Mouse (Mus musculus): Measurements from ENCODE around the gene Nr0b2. TPM values are rescaled to one million over a fixed set of nuclear protein-coding genes. Genes with fewer than 3 reads are reported as not detected.

The Nr0b2 gene
- total RNA-seq, 2 experiments from 2014 or later: not detected

DNA sequence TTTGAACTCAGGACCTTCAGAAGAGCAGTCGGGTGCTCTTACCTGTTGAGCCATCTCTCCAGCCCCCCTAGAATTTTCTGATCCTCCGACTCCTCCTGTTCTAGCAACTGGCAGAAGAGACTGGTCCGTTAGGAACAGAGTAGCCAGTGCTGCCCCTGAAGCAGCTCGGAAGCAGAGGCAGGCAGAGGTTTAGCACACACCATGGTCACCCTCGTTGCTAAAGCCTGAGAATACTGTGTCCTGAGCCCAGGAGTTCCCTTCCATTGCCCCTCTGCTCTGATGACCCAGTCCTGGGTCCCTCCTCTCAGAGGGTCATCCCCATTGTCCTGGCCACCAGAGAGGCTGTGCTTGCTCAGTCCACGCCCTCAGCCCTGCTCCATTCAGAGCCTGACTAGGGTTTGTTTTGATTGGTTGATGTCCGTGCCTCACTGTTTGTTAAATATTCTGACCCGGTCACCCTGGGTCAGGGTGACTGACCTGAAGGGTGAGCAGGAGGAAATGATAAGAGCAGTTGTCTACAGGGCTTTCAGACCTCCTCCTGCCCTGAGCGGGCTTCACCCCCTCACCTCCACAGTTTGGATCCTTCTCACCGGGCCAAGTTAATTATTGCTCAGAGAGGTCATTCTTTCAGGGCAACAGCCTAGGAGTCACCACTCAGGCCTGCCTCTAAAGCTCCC lies 4.0 kb downstream of the Nr0b2 start:
- DNase-seq (ENCODE audit: extremely low spot score in 1 of 2, low spot score in 2 of 2): no peak
- intact Hi-C loops (cut with DNase I): no loop called here

DNA sequence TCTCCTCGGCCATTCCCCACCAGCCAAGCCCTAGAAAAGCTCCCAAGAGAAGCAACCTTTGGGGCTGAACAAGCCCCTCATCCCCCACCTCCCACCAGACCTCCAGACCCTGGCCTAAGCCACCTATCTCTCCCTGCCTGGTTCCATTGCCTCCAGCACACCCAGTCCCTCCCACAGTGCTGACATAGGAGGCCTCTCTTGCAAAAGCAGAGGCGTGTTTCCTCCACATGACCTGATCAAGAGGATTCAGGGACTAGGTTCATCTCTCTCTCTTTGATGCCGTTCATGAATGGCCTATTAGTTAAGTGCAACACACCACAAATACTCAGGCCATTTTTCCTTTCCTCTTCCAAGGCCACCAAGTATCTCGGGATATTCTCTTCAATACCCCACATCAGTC lies 6.7 kb downstream of the Nr0b2 start:
- intact Hi-C loops (cut with DNase I): no loop called here

DNA sequence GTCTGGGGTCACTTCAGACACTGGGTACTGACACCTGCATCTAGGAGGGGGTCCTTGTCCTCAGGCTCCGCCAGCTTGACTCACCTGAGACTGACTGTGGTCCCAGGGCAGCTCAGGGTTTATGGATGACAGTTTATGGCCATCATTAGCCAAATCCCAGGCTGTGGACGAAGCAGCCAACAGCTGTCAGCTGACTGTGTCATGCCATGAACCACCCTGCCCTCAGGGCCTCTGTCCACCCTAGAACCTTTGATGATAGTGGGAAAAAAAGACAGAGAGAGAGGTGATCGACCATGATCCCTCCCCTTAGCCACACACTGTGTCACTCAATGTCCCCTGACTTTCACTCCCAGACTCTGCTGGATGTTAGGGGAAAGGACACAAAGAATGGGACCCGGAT lies 8.4 kb downstream of the Nr0b2 start:
- DNase-seq (ENCODE audit: extremely low spot score in 1 of 2, low spot score in 2 of 2): no peak
- intact Hi-C loops (cut with DNase I): no loop called here

More for the DNA sequence above, 6.7 kb downstream of the Nr0b2 start:
- no peak for DNase-seq (ENCODE audit: extremely low spot score in 1 of 2, low spot score in 2 of 2)

DNA sequence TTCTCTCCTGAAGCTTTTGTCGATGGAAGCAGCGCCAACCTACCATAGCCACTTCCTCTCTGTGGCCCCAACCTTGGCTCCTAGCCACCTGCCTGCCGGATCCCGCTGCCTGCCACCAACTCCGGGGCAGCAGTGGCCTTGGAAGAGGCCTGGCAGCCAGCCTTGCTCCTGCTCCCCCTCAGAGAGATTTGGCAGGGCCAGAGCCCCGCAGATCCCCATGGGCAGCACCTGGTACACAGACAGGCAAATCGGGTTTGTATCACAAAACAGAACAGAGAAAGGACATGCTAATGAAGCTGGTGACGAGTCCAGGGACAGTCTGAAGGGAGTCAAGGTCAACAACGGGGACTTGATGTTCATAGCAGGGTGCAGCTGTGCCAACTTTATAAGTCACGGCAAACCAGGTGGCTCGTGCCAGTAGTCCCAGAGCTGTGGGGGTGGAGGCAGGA lies 10.0 kb downstream of the Nr0b2 start:
- intact Hi-C loops (cut with DNase I): no loop called here
- DNase-seq (ENCODE audit: extremely low spot score in 1 of 2, low spot score in 2 of 2): peak in 1 of 2 experiments; percentile 34

DNA sequence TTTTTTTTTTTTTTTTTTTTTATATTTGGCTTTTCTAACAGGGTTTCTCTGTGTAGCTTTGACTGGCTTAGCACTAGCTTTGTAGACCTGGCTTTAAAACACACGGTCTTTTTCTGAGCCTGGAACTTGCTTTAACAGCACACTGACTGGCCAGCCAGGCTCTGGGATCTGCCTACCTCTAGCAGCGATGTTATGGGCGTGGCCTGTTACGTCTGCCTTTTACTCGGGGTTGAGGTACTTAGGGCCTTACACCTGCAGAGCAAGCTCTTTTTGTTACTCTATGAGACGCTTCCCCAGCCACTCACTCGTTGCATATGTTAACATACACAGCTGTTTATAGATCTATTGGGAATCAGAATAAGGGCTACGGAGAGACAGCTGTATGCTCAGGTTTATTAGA lies 14.1 kb downstream of the Nr0b2 start:
- intact Hi-C loops (cut with DNase I): no loop called here
- DNase-seq (ENCODE audit: extremely low spot score in 1 of 2, low spot score in 2 of 2): no peak

DNA sequence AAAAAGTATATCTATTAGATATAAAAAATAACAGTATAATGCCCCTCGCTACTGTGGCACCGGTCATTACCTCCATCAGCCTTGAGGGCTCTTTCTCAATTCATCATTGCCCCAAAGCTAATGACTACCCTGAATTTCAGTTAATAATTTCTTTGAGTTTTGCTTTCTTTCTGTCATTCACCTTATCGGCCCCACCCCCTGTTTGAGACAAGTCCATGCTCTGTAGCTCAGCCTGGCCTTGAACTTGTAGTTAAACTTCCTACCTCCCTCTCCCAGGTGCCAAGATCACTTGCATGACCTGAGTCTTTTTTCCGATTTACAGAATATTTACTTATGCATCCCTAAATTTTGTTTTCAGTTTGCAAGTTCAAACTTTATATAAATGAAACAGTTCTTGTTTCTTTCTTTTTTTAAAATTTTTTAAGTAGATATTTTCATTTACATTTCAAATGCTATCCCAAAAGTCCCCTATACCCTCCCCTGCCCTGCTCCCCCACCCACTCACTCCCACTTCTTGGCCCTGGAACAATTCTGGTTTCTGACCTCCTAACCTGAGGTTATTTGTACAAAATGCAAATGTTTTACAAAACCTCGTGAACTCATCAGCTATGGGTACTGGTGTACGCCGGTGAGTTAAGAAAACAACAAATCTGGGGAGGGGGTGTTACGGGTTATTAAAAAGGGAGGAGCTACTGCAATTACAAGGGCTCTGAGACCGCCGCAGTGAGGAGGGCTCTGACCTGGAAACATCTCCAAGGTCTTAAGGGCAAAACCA lies 16.3 kb downstream of the Nr0b2 start:
- intact Hi-C loops (cut with DNase I): no loop called here
- DNase-seq (ENCODE audit: extremely low spot score in 1 of 2, low spot score in 2 of 2): no peak

DNA sequence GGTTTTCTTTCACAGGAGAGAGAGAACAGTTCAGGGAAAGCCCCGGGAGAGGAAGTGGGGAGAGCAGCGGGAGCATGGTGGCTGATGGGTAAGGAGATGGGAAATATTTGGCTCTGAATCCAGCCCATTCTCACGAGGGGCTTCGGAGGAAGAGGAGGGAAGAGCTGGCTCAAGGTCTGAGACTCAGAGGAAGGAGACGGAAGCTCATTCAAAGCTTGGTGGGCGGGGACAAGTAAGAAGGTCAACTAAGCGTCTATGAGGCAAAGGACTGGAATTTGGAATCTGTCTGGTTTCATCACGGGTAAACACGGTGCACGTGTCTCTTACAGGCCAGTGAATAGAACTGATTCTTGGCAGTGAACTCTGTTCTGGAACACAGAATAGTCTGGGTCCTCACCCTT lies 16.9 kb downstream of the Nr0b2 start:
- intact Hi-C loops (cut with DNase I): no loop called here

DNA sequence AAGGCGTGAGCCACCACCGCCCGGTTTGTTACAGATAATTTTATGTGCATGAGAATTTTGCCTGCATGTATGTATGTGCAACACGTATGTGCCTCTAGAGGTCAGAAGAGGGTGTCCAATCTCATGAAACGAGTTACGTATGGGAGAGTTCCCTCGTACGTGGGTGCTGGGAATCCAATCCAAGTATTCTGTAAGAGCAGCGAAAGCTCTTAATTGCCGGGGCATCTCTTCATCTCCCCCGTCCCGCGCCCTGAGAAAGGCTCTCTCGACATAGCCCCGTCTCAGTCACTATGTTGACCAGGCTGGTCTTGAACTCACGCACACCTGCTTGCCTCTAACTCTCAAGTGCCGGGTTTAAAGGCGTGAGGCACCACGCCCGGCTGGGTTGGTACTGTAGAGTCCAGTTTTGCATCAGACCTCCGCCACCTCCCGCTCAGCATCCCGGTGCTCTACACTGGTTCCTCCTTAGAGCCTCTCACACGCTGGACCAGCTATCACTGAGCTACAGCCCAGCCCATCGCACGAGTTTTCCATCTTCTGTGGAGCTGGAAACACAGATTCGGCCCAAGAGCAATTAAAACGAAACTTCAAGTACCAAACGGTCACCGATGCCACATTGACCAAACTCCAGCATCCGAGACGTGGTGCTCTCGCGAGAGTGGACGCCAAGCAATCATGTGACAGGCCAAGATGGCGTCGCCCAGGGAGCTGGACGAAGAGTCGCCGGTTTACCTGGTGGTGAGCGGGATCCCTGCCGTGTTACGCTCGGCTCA lies 21.1 kb downstream of the Nr0b2 start, which contains the start of gene Gpatch3:
Gpatch3 (plus strand) TSS at position 676 of the 773 bp plus-strand sequence.
- intact Hi-C loops (cut with DNase I): no loop called here
- DNase-seq (ENCODE audit: extremely low spot score in 1 of 2, low spot score in 2 of 2): peak; percentile 91 to 95

More for the DNA sequence above, 16.9 kb downstream of the Nr0b2 start:
- DNase-seq (ENCODE audit: extremely low spot score in 1 of 2, low spot score in 2 of 2): no peak

DNA sequence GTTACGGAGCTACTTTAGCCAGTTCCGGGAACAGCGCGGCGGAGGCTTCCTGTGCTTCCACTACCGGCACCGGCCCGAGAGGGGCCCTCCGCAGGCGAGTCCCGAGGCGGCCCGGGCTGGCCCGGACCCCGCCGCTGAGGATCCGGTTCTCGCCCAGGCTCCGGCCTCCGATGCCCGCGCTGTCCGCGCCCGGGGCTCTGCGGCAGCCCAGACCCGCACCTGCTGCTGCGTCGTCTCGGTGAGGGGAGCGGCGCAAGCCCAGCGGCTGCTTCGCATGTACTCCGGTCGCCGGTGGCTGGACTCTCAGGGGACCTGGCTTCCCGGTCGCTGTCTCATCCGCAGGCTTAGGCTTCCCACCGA lies 21.6 kb downstream of the Nr0b2 start:
- intact Hi-C loops (cut with DNase I): no loop called here
- DNase-seq (ENCODE audit: extremely low spot score in 1 of 2, low spot score in 2 of 2): no peak

DNA sequence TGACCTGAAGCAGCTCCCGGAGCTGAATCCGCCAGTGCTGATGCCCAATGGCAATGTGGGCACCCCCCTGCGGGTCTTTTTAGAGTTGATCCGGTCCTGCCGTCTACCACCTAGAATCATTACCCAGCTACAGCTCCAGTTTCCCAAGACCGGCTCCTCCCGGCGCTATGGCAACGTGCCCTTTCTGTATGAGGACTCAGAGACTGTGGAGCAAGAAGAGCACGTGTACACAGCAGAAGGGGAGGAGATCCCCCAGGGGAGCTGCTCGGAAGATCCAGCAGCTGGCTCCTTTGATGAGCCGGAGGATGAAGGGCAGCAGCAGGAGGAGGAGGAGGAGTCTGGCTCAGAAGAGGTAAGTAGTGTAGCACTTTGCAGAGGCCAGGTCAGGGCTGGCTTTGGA lies 24.8 kb downstream of the Nr0b2 start:
- DNase-seq (ENCODE audit: extremely low spot score in 1 of 2, low spot score in 2 of 2): no peak
- intact Hi-C loops (cut with DNase I): no loop called here

DNA sequence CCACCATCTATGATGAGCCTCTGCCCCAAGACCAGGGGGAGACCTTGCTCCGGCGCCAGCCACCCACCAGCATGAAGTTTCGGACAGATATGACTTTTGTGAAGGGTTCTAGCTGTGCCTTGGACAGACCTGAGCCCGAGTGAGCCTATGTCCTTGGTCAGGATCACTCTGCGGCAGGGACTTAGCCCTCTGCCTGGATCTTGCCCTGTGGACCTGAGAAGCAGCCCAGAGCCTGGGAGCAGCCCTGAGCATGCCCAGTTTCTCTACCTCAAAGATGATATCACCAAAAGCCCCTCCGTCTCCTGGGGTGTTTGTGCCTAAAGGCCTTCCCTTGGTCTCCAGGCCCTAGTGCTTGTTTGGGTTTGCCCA lies 30.5 kb downstream of the Nr0b2 start:
- no peak for DNase-seq (ENCODE audit: extremely low spot score in 1 of 2, low spot score in 2 of 2)
- intact Hi-C loops (cut with DNase I): no loop called here

DNA sequence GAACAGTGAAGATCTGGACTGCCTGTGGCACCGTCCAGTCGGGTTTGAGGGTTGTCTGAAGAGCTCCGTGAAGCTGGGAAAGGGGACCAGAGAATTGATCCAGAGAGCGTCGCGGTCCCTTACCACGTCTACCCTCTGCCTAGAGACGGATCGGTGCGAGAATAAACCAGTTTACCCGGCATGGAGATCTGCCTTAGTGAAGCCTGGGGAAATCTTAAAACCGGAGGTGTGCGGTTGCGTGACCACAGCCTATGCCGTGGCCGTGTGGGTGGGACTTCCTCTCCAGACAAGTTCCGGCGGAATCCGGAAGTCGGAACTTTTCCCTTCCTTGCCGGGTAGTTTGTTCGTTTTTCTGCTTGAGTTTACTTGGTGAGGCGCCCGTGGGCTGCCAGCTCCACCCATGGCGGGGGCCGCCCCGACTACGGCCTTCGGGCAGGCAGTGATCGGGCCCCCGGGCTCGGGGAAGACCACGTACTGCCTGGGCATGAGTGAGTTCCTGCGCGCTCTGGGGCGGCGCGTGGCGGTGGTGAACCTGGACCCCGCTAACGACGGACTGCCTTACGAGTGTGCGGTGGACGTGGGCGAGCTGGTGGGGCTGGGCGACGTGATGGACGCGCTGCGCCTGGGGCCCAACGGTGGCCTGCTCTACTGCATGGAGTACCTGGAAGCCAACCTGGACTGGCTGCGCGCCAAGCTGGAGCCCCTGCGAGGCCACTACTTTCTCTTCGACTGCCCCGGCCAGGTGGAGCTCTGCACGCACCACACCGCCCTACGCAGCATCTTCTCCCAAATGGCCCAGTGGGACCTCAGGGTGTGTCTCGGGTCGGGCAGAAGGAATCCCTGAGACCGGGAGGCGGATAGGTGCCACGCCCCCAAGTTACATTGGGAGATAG lies 31.1 kb downstream of the Nr0b2 start, which contains the start of gene Gpn2:
Gpn2 (plus strand) TSS at position 304 of the 893 bp plus-strand sequence.
- intact Hi-C loops (cut with DNase I): no loop called here
- peak; percentile 69 to 89 for DNase-seq (ENCODE audit: extremely low spot score in 1 of 2, low spot score in 2 of 2)

DNA sequence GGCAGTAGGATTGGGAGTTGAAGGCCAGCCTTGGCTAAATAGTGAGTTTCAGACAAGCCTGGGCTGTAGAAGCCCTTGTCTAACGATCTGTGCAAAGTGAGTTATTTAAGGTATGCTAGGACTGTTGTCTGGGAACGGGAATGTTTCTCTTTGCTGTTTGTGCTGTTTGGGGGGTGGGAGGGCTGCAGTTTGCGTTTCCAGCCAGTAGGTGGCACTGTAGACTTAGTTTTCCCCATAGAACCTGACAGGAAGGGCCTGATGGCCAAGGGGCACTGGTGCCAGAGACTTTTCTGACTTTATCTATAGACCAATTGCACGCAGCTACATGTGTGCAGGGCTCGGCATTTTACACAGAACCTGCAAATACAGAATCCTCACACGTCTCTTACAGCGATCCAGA lies 39.4 kb downstream of the Nr0b2 start:
- DNase-seq (ENCODE audit: extremely low spot score in 1 of 2, low spot score in 2 of 2): peak in 1 of 2 experiments; percentile 51
- intact Hi-C loops (cut with DNase I): loop anchor here (5.0 kb wide), 1 partner anchor 55 kb away; no protein-coding TSS in a partner anchor

DNA sequence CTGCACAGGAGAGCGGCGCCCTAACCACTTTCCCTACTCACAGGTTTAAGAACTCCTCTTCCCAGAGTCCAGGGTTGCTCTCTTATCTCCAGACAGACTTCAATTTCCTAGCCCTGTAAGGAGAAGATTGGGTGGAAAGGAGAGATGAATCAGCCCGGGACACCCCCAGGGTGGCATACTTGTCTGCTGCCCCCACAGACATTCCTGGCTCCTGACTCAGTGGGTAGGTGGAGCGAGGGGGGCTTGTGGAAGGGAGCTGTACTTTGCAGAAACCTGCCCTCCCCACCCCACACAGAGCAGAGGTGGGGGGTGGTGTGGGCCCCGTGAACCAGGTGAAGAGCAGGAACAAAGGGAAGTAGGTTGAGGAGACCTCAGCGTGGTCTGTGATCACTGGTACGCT lies 42.4 kb downstream of the Nr0b2 start:
- intact Hi-C loops (cut with DNase I): loop anchor here (5.0 kb wide), 1 partner anchor 232 kb away; no protein-coding TSS in a partner anchor
- peak in 1 of 2 experiments; percentile 19 for DNase-seq (ENCODE audit: extremely low spot score in 1 of 2, low spot score in 2 of 2)

DNA sequence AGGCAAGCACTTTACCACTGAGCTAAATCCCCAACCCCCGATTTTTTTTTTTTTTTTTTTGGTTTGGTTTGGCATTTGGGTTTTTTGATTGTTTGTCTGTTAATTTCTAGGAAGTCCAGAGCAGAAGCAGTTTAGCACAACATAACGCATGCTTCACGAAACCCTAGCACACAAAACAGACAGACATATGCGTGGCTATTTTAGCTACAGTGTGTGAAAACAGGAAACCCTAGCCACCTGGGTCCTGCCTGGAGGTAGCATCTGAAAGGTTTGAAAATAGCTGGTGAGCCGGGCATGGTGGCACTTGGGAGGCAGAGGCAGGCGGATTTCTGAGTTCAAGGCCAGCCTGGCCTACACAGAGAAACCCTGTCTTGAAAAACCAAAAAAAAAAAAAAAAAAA lies 42.9 kb downstream of the Nr0b2 start:
- DNase-seq (ENCODE audit: extremely low spot score in 1 of 2, low spot score in 2 of 2): no peak
- intact Hi-C loops (cut with DNase I): loop anchor here (5.0 kb wide), 1 partner anchor 231 kb away; no protein-coding TSS in a partner anchor

DNA sequence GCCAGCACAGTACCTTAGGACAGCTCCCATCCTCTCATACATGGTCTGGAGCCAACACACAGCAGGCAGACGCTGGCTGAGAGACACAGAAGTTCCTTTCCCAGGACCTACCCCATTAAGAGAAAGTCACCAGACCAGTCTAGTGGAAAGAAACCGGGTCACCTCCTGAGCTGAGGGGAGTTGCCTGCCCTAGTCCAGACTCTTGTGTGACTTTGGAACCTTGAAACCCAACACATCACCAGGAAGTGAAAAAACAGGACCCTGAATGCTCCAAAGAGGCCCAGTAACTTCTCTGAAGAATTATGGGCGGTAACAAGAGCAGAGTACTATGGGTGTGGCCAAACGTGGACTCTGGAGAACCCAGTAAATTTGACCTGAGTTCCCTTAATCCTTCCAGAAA lies 45.4 kb downstream of the Nr0b2 start:
- intact Hi-C loops (cut with DNase I): loop anchor here (5.0 kb wide), 1 partner anchor 229 kb away; no protein-coding TSS in a partner anchor
- no peak for DNase-seq (ENCODE audit: extremely low spot score in 1 of 2, low spot score in 2 of 2)

DNA sequence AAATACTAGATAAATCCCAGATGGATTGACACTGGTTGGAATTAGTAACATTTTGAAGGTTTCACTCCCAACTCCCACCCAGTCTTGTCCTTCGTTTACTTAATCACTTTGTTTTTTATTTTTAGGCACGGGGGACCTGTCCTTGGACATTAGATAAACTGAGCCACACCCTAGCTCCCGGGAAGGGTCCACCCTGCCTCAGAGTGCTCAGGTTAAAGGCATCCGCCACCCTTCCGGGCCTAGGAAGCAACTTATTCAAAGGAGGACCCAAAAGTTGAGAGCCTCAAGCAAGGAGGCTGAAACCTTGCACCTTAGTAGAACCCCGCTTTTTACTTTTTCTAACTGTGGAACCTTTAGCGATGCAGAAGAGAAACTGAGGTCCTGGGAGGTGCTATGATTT lies 45.9 kb downstream of the Nr0b2 start:
- DNase-seq (ENCODE audit: extremely low spot score in 1 of 2, low spot score in 2 of 2): no peak
- intact Hi-C loops (cut with DNase I): loop anchor here (5.0 kb wide), 1 partner anchor 228 kb away; no protein-coding TSS in a partner anchor

DNA sequence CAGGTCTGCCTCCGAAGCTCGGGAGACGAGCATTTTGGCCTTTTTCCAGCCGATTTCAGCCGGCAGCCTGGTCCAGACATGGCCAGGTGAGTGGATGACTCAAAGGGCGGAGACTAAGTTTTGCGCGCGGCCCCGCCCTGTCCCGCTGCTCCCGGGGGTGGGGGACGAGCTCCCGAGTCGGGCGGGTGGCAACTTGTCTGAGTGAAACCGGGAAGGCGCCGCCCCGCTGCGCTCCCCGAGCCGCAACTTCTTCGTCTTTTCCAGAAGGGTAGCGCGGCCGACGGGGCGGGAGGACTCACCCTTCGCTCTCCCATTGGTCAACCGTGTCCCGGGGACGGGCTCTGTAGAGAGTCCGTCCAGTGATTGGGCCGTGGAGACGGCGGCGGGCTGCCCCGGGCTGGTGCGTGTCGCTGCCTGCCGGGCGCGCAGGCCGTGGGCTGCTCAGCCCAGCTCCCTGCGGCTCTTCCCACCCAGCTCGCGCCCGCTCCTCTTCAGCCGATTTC lies 46.4 kb downstream of the Nr0b2 start:
- peak; percentile 72 to 90 for DNase-seq (ENCODE audit: extremely low spot score in 1 of 2, low spot score in 2 of 2)
- intact Hi-C loops (cut with DNase I): loop anchor here (5.0 kb wide), 1 partner anchor 228 kb away; no protein-coding TSS in a partner anchor
